Mouse (Mus musculus): ENCODE measurements around the gene Tmem132b.

GRCm38 (mm10) chr5:125685681-125686331 lies 154.2 kb downstream of the Tmem132b start:
- no peak for TF ChIP-seq MXI1 (IDR thresholded peaks at IDR 0.05; ENCODE audit: low read depth, low read length)
- TF ChIP-seq CTCF (conservative IDR thresholded peaks at IDR 0.05 in 1 of 2, IDR thresholded peaks at IDR 0.05 in 1 of 2; ENCODE audit: low read depth in 2 of 2, low read length in 2 of 2): no peak
- TF ChIP-seq CHD2 (IDR thresholded peaks at IDR 0.05; ENCODE audit: low read length): no peak
- TF ChIP-seq USF1 (IDR thresholded peaks at IDR 0.05; ENCODE audit: low read depth, low read length): no peak
- no peak for TF ChIP-seq ZMIZ1 (IDR thresholded peaks at IDR 0.05; ENCODE audit: low read depth, low read length)
- TF ChIP-seq GABPA (IDR thresholded peaks at IDR 0.05; ENCODE audit: insufficient replicate concordance, low read depth, low read length): no peak
- TF ChIP-seq POLR2A (IDR thresholded peaks at IDR 0.05; ENCODE audit: low read depth, low read length): no peak
- no peak for TF ChIP-seq E2F4 (IDR thresholded peaks at IDR 0.05; ENCODE audit: insufficient replicate concordance, low read depth, low read length)
- TF ChIP-seq IRF4 (IDR thresholded peaks at IDR 0.05; ENCODE audit: low read depth, low read length): no peak
- TF ChIP-seq NRF1 (IDR thresholded peaks at IDR 0.05; ENCODE audit: low read depth, low read length): no peak
